Mouse (Mus musculus) erythroblast, embryonic 14.5 days (primary cell): ENCODE measurements at regions not wholly inside any gene's neighbourhood (a gene's known extent, or its start where the extent isn't known, plus 50 kb on each side); places are given as distances from the start of the nearest gene placed in this dataset.

Experiments
- GATA1 ChIP-seq: IDR thresholded peaks from 2 replicates; pipeline ENCODE4 v1.6.1; 2012; ENCODE audit warnings: low read length, inconsistent platforms, mixed read lengths
- TAL1 ChIP-seq: IDR thresholded peaks from 3 replicates; pipeline ENCODE4 v1.6.1; 2012; ENCODE audit warnings: low read length, inconsistent platforms, mixed read lengths

DNA sequence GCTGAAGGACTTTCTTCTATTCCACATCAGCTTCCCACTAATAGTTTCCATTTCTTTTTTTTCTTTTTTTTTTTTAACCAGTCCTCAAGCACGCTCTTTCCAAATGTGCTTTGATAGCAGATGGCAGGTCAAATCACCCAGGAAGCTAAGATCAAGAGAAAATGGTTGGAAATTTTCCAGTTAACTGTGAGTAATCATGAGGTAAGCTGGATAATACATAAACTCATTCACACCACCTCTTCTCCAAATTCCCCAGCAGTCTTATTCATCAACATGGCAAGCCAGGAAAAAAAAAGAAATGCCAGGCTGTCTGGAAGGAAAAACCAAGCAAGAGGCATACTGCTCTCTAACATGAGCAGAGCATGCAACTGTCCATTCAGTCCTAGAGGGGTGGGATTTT is 79.8 kb upstream of the Mtap start:
- TF ChIP-seq GATA1 (no peak), TAL1 (no peak)
